Mouse (Mus musculus) cerebellum, postnatal 4 days (tissue): ENCODE results near the gene Fndc11.
A peak's percentile ranks its signal among the peaks of the same experiment; 100 is the strongest.
"Not testable (repeated sequence)": the region's sequence is repeated elsewhere in the genome, so short reads cannot be mapped to it uniquely, and the experiment has no call there.

Source experiments
- DNase-seq, 2 experiments: peaks; one replicate each; pipeline ENCODE4 v3.0.0; 2022; ENCODE audit warnings: low spot score in 2 of 2, mixed read lengths in 1 of 2

The Fndc11 gene

GRCm38 (mm10) chr2:181219538-181220216, at the start of gene Fndc11:
Gene Fndc11 (plus strand): TSS chr2:181220013.
- DNase-seq = peak in 1 of 2 experiments; percentile 48

- no peak for DNase-seq
Measured at GRCm38 (mm10) chr2:181174646-181175045, 45.2 kb upstream of the Fndc11 start.

GRCm38 (mm10) chr2:181178015-181178414, 41.8 kb upstream of the Fndc11 start:
- DNase-seq = no peak

GRCm38 (mm10) chr2:181178471-181178870, 41.3 kb upstream of the Fndc11 start:
- no peak for DNase-seq

- no peak for DNase-seq
Measured at GRCm38 (mm10) chr2:181180898-181181297, 38.9 kb upstream of the Fndc11 start.

GRCm38 (mm10) chr2:181186635-181187034, 33.2 kb upstream of the Fndc11 start:
- DNase-seq = peak; percentile 73 to 86

- peak; percentile 55 to 77 for DNase-seq
Measured at GRCm38 (mm10) chr2:181187121-181188000, 32.5 kb upstream of the Fndc11 start, which contains the start of gene Ppdpf. Gene Ppdpf (plus strand): TSS chr2:181187247.

- DNase-seq = no peak
Measured at GRCm38 (mm10) chr2:181188681-181189080, 31.1 kb upstream of the Fndc11 start.

GRCm38 (mm10) chr2:181189321-181189720, 30.5 kb upstream of the Fndc11 start:
- no peak for DNase-seq

- DNase-seq = not testable (repeated sequence)
Measured at GRCm38 (mm10) chr2:181191385-181191784, 28.4 kb upstream of the Fndc11 start.

- DNase-seq = no peak
Measured at GRCm38 (mm10) chr2:181191936-181192335, 27.9 kb upstream of the Fndc11 start.

GRCm38 (mm10) chr2:181193044-181193443, 26.8 kb upstream of the Fndc11 start:
- DNase-seq = no peak

GRCm38 (mm10) chr2:181196628-181197300, 23.0 kb upstream of the Fndc11 start:
- DNase-seq = no peak

- no peak for DNase-seq
Measured at GRCm38 (mm10) chr2:181201606-181202005, 18.2 kb upstream of the Fndc11 start.

GRCm38 (mm10) chr2:181202422-181202821, 17.4 kb upstream of the Fndc11 start, which contains the start of gene Ptk6:
Gene Ptk6 (minus strand): TSS chr2:181202789.
- no peak for DNase-seq

GRCm38 (mm10) chr2:181202886-181203285, 16.9 kb upstream of the Fndc11 start:
- no peak for DNase-seq

GRCm38 (mm10) chr2:181205678-181206077, 14.1 kb upstream of the Fndc11 start:
- DNase-seq = no peak

GRCm38 (mm10) chr2:181206118-181206517, 13.7 kb upstream of the Fndc11 start:
- DNase-seq = no peak

- no peak for DNase-seq
Measured at GRCm38 (mm10) chr2:181212389-181213020, 7.3 kb upstream of the Fndc11 start.

- DNase-seq = no peak
Measured at GRCm38 (mm10) chr2:181213021-181213445, 6.8 kb upstream of the Fndc11 start, which contains the start of gene Srms. Gene Srms (minus strand): TSS chr2:181213185.

- DNase-seq = no peak
Measured at GRCm38 (mm10) chr2:181216037-181216436, 3.8 kb upstream of the Fndc11 start.
